Mouse (Mus musculus) A20 (cell line): Measurements from ENCODE around the gene Clpb.

Experiments
- DNase-seq: peaks from one replicate; pipeline ENCODE4 v3.0.0-alpha.2; 2011; ENCODE audit warnings: low read depth, low spot score

Clpb gene

GRCm38 (mm10) chr7:101673497-101673896 is 10.1 kb downstream of the Clpb start:
- DNase-seq: no peak

GRCm38 (mm10) chr7:101676033-101676761 is 12.8 kb downstream of the Clpb start:
- no peak for DNase-seq

- DNase-seq: no peak
Observed at GRCm38 (mm10) chr7:101676762-101677308, 13.4 kb downstream of the Clpb start.

- peak; percentile 81 for DNase-seq
Observed at GRCm38 (mm10) chr7:101679591-101679990, 16.2 kb downstream of the Clpb start.

GRCm38 (mm10) chr7:101680961-101681360 is 17.5 kb downstream of the Clpb start:
- DNase-seq: peak; percentile 44

GRCm38 (mm10) chr7:101681565-101682071 is 18.2 kb downstream of the Clpb start:
- peak; percentile 78 for DNase-seq

GRCm38 (mm10) chr7:101682886-101683285 is 19.5 kb downstream of the Clpb start:
- no peak for DNase-seq

- DNase-seq: no peak
Observed at GRCm38 (mm10) chr7:101683976-101684630, 20.7 kb downstream of the Clpb start.

- DNase-seq: no peak
Observed at GRCm38 (mm10) chr7:101684671-101685070, 21.2 kb downstream of the Clpb start.

GRCm38 (mm10) chr7:101687144-101687543 is 23.7 kb downstream of the Clpb start:
- DNase-seq: no peak

GRCm38 (mm10) chr7:101690471-101690870 is 27.0 kb downstream of the Clpb start:
- DNase-seq: no peak

- DNase-seq: no peak
Observed at GRCm38 (mm10) chr7:101691863-101692262, 28.4 kb downstream of the Clpb start.

- DNase-seq: no peak
Observed at GRCm38 (mm10) chr7:101692446-101692845, 29.0 kb downstream of the Clpb start.

GRCm38 (mm10) chr7:101695483-101695882 is 32.0 kb downstream of the Clpb start:
- DNase-seq: no peak

GRCm38 (mm10) chr7:101696931-101697723 is 33.7 kb downstream of the Clpb start:
- DNase-seq: no peak

- no peak for DNase-seq
Observed at GRCm38 (mm10) chr7:101700296-101700695, 36.9 kb downstream of the Clpb start.

- no peak for DNase-seq
Observed at GRCm38 (mm10) chr7:101702706-101703105, 39.3 kb downstream of the Clpb start.

GRCm38 (mm10) chr7:101709586-101709985 is 46.2 kb downstream of the Clpb start:
- no peak for DNase-seq

GRCm38 (mm10) chr7:101710236-101710635 is 46.8 kb downstream of the Clpb start:
- no peak for DNase-seq

GRCm38 (mm10) chr7:101713828-101714400 is 50.5 kb downstream of the Clpb start:
- DNase-seq: no peak

- DNase-seq: no peak
Observed at GRCm38 (mm10) chr7:101715041-101715551, 51.7 kb downstream of the Clpb start.
